Mouse (Mus musculus) kidney, adult 18-20 months (tissue): ENCODE data around the gene Hk1.
"Not testable (repeated sequence)": the region's sequence is repeated elsewhere in the genome, so short reads cannot be mapped to it uniquely, and the experiment has no call there.

Experiments
- DNase-seq: peaks from one replicate; pipeline ENCODE4 v3.0.0; 2021

Hk1 gene

GRCm38 (mm10) chr10:62340991-62341390 lies 38.7 kb downstream of the Hk1 start:
- DNase-seq, result no peak

- DNase-seq, result peak; percentile 96
Observed at GRCm38 (mm10) chr10:62340095-62340731, 39.5 kb downstream of the Hk1 start.

GRCm38 (mm10) chr10:62339211-62340094 lies 40.3 kb downstream of the Hk1 start:
- peak; percentile 57 for DNase-seq

GRCm38 (mm10) chr10:62338626-62339025 lies 41.1 kb downstream of the Hk1 start:
- DNase-seq, result peak; percentile 72

- peak; percentile 42 for DNase-seq
Observed at GRCm38 (mm10) chr10:62338176-62338575, 41.5 kb downstream of the Hk1 start.

- DNase-seq, result peak; percentile 45
Observed at GRCm38 (mm10) chr10:62336601-62337578, 42.8 kb downstream of the Hk1 start.

GRCm38 (mm10) chr10:62335423-62335776 lies 44.3 kb downstream of the Hk1 start:
- DNase-seq, result no peak

- DNase-seq, result no peak
Observed at GRCm38 (mm10) chr10:62334686-62335422, 44.9 kb downstream of the Hk1 start.

- DNase-seq, result no peak
Observed at GRCm38 (mm10) chr10:62333269-62333668, 46.4 kb downstream of the Hk1 start.

- peak; percentile 44 for DNase-seq
Observed at GRCm38 (mm10) chr10:62332514-62332913, 47.2 kb downstream of the Hk1 start.

GRCm38 (mm10) chr10:62331771-62332170 lies 47.9 kb downstream of the Hk1 start:
- no peak for DNase-seq

- no peak for DNase-seq
Observed at GRCm38 (mm10) chr10:62331296-62331695, 48.4 kb downstream of the Hk1 start.

- peak; percentile 77 for DNase-seq
Observed at GRCm38 (mm10) chr10:62329846-62330245, 49.9 kb downstream of the Hk1 start.

- no peak for DNase-seq
Observed at GRCm38 (mm10) chr10:62328886-62329412, 50.8 kb downstream of the Hk1 start.

GRCm38 (mm10) chr10:62327572-62328317 lies 52.0 kb downstream of the Hk1 start:
- peak; percentile 35 for DNase-seq

GRCm38 (mm10) chr10:62326818-62327571 lies 52.7 kb downstream of the Hk1 start:
- DNase-seq, result no peak

GRCm38 (mm10) chr10:62326002-62326401 lies 53.7 kb downstream of the Hk1 start:
- no peak for DNase-seq

GRCm38 (mm10) chr10:62322821-62323220 lies 56.9 kb downstream of the Hk1 start:
- not testable (repeated sequence) for DNase-seq

GRCm38 (mm10) chr10:62321457-62321856 lies 58.3 kb downstream of the Hk1 start:
- no peak for DNase-seq

GRCm38 (mm10) chr10:62320402-62320978 lies 59.2 kb downstream of the Hk1 start:
- peak; percentile 61 for DNase-seq
